Mouse (Mus musculus) heart, postnatal 14 days (tissue): Measurements from ENCODE around the gene Fto. TPM values are rescaled to one million over a fixed set of nuclear protein-coding genes. Genes with fewer than 3 reads are reported as not detected.

Experiments used
- DNase-seq, 2 experiments: peaks; one replicate each; pipeline ENCODE4 v3.0.0; 2021 to 2022
- intact Hi-C: fragments of 180-260 bp; cut with DNase I; formaldehyde crosslinking; loops from one replicate; pipeline ENCODE4 v1.15.1; 2025
- total RNA-seq, 2 experiments: library from RNA; stranded (reverse); gene quantifications; 2 replicates each; pipeline ENCODE4 v1.2.3; 2021

Gene Fto
- total RNA-seq, 2 experiments from 2014 or later, result 68.6 to 70.4 TPM

DNA sequence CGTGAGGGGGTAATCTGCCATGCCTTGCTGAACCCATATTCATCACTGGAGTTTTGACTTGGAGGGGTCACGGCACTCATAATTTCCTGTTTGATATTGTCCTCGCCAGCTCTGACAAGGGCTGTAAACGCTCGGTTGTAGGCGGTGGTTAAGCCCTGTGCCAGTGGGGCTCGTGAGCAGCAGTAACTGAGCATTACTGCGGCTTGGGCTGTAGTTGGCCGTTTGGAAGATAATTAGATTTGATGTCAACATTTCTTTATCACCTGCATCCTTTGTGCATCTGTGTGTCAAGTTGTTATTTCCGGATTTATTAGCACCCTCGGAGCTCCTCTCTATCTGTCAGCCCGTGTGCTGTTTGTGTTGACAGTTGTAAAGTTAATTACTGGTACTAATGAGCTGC is 309.4 kb downstream of the Fto start:
- intact Hi-C loops, result no loop called here
- DNase-seq, result no peak

DNA sequence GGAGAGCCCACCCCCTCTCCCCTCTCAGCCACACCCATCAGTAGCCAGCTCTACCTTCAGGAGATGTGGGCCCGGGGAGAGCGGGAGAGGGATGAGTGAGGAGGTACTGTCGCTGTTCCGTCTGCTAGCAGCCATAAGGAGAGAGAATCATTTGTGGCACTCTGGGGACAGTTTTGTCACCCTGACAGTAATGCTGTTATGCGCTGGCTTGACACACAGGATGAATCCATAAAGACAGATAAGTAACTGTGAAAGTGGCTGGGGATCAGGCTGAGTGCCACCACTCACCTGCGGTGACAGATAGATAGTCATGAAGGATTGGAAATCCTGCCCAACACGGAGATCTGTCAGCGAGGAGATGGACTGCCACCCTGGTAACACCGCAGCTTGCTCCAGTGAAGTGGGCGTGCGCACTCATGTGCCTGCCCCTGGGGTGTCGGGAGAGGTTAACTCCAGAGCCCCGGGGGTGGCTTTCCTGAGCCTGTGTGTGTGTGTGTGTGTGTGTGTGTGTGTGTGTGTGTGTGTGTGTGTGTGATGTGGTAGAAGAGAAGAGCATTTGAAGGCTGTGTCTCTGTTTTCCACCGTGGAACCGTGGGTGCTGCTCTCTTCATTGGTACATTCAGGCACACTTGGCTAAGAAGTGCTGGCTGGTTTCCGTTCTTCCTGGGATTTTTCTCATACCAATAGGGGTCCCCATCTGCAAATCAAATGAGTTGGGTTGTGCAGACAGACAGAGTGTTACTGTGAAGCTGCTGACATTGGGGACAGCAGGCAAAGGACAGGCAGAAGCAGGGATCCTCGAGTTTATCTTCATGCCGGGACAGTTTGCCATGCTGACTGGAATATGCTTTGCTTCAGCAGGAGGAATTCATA is 312.6 kb downstream of the Fto start:
- no peak for DNase-seq
- intact Hi-C loops, result loop anchor here (5.0 kb wide), 1 partner anchor 74 kb away; no protein-coding TSS in a partner anchor

DNA sequence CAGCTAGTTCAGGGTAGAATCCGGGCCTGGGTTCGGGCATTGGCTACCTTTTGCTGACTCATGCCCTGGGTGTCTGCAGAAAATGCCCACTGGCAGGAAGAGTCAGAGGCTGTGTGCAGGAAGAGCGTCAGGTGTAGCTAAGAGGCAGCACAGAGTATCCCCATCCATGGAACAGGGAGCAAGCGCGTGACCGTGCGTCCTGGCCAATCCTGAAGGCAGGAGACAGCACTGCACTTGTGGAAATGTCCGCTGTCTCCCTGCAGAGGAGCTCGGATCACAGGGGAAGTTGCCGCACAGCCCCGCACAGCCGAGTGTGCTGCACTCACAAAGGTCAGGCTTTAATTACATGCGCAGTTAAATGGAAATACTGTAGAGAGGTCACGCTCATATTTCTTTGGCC is 316.3 kb downstream of the Fto start:
- peak; percentile 42 to 53 for DNase-seq
- intact Hi-C loops, result loop anchor here (5.0 kb wide), 1 partner anchor 77 kb away; no protein-coding TSS in a partner anchor

DNA sequence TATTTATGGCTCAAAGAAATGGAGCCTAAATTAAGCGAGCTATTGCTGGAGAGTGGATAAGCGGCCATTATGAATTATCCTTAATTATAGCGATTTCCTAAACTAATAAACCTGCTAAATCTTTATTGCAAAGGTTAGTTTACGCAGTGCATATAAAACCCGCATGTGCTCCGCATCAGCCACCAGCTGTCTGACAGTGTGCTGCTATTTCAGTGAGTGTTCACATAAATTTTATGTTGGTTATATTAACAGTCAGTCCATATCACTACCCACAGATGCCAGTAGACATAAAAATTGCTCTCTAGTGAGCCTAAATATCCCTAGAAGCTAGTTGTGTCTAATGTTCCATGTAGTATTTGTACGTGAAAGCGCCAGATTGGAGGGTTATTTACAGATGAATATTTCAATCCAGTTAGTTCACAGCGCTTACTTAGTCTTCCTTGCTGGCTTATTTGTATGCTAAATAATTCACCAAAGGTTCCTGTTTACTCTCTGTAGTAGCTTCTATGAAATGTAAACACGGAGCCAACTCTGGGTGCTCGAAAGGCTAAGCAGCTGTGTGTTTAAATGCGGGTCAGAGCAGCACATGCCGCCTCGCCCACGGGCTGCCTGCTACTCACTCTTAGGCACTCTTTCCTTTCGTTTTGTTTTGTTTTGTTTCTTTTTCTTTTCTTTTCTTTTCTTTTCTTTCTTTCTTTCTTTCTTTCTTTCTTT is 317.2 kb downstream of the Fto start:
- intact Hi-C loops, result no loop called here
- no peak for DNase-seq

DNA sequence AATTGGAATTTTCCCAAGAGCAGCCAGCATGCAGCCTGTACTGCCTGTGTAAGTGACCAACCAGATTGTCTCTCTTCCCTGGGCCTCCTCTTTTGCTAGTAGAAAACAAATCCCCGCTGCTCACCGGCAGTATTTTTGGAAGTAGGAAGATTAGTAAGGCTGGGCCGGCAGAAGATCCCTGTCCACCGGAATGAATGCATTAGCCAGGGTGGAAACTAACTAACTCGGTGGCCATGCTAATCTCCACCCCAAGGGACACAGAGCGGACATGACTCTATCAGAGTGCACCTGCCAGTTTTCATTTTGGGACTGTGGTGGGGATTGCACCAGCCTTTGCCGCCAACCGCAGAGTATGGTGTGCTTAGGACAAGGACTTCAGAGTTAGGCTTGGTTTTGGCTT is 319.1 kb downstream of the Fto start:
- no peak for DNase-seq
- intact Hi-C loops, result no loop called here

DNA sequence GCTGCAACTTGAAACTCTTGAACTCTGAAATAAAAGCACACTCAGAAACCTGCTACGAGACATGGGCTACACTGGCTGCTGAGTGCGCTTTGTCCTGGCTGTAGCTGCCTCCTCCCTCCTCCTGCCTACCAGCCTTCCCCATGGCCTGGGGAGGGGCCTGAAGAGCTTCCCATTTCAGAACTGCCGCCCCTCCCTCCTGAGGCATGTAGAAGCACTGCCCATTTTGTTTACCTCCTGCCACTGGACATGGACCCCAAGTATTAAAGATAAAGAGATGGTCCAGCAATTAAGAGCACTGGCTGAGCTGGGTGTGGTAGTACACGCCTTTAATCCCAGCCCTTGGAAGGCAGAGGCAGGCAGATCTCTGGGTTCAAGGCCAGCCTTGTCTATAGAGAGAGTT is 322.1 kb downstream of the Fto start:
- intact Hi-C loops, result no loop called here
- DNase-seq, result no peak

DNA sequence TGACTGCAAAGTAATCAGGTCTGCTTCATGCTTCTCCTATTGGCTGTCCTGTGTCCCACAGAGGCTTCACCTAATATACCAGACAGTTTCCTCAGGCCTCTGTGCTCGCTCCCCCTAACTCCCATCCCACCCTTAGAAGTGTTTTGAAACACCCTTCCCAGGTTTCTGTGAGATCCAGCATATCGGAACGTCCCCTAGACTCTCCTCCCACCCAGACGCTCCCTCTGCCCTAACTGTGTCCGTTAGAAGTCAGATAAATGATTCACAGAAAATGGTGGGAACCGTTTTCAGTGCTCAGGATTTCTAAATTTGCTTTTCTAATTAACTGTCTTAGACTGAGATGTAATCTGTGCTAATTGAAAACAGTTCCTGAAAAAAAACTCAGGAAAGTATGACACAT is 323.6 kb downstream of the Fto start:
- DNase-seq, result no peak
- intact Hi-C loops, result no loop called here

DNA sequence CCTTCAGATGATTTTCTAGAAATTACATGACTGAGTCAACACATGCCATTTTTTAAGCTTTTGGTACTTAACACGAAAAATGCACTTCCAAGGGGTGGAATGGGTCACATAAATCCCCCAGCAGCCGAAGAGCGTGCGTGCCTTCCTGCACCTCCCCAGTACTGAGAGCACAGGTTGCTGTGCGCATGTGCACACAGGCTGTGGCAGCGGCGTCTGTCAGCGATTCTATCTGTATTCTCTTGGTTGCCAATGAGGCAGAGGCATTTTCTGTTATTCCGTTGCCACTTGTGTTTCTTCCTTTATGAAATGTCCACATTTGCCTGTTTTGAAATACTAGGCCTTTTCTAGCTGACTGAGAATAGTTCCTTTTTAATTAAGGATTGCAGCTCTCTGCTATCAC is 324.4 kb downstream of the Fto start:
- DNase-seq, result no peak
- intact Hi-C loops, result no loop called here

DNA sequence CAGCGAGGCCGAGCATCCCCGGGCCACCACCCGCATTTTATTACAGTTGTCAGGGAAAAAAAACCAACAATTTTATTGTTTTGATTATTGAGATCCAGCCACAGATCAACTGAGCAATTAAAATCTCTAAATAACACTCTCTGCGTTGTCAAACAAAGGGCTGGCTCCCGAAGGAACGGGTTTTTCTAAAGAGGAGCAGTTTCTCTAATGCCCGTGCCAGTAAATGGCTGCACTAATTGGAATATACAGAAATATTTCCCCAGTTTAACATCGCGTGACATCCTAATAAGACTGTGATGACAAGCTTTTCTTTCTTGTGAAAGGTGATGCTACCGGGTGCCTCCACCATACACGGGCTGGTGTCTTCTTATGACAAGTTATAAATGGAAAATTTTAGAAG is 324.9 kb downstream of the Fto start:
- intact Hi-C loops, result no loop called here
- no peak for DNase-seq

DNA sequence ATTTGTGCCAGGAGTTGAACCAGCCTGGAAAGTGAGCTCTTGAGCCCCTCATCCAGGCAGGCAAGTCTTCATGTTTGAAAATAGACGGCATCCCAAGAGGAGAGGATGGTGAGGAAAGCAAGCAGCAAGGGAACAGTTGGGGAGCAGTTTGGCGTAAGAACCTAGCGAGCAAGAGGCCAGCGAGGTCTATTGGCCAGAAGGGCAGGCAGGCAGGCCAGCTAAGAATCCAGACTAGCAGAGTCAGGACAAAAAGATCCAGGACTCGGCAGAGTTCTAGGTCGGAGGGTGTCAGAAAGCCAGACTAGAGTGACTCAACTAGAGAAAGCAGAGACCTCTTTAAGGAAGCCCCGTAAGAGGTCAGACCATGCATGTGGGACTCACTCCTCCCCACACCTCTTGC is 327.1 kb downstream of the Fto start:
- peak; percentile 29 to 41 for DNase-seq
- intact Hi-C loops, result no loop called here

DNA sequence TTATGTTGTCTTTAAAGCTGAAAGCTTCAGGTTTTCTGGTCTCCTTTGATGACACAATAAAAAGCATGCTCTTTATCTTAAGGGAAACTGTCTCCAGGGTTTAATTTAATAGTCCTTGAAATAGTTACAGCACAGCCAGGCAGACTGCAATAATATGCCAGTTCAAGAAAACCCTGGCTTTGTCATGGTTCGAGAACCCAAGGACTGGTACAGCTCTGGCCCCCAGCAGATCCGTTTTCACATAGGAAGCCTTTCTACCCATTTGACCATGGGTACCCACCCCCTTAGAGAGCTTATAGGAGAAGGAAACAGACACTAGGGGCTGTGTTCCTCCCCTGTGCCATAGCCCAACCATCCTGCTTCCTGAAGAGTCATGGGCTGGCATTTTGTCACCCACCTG is 332.2 kb downstream of the Fto start:
- DNase-seq, result no peak
- intact Hi-C loops, result no loop called here

DNA sequence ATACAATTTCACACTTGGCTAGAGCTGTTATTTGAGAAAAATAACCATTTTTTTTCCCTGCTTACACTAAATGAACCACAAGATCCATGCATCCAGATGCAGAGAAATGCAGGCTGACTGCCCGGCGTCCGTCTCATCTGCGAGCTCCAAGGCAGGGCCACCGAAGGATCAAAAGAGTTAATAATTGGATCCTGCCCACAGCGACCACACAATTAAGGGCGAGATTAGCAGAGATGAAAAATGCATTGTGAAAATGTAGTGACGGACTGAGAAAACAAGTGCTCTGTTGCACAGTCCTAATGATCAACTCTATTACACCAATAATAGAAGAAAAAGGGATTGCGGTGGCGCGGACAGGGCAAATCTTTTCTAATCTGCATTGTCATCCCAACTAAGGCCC is 334.6 kb downstream of the Fto start:
- intact Hi-C loops, result no loop called here
- DNase-seq, result no peak

DNA sequence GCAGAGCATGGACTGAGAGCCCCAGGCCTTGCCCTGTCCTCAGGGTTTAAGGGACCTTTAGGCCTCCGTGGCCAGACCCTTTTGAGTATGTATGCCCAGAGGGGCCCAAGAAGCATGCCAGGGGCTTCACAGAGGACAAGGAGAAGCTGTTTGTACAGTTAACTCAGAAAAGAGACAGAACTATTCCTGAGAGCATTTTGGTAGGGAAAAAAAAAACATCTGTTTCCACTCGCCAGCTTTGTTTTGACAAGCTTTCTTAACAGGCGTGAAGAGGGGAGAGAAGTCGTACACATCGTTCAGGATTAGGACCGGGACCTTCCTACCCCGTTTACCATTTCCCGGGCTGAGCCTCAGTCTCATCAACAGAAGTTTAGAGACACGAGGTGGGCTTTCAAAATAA is 335.5 kb downstream of the Fto start:
- intact Hi-C loops, result no loop called here
- DNase-seq, result no peak

DNA sequence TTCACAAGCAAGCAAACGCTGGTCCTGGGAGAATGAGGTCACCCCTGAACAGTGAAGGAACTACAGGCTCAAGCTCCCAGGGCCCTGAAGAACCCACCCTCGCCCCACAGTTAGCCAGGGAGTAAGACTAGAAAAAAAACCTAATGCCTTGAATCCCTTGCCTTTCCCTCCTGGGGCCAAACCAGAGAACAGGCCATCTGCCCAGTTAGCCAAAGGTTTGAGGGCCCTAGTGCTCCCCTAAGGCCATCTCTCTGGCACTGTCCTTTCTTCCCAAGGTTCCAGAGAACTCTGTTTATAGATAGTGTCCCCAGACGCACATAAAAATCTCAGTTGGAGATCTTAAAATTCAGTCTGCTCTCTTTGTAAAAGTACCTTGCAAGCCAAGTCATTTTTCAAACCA is 340.2 kb downstream of the Fto start:
- DNase-seq, result no peak
- intact Hi-C loops, result no loop called here

DNA sequence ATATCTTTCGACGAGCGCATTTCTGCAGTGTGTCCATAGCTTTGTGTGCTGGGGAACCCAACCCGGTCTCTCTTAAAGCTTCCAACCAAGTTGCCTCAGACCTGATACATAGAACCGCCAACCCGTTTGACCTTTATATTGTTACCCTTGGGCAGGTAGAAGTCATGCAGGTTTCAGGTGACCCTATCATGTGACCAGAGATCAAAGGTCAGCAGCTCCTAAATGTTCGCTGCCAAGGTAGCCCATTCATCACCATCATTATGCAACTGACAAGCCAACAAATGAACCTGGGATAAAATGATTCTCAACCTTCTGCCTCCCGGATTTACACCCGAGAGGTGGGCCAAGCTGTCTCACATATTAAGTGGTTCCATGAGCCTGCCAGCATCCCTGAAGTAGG is 344.1 kb downstream of the Fto start:
- intact Hi-C loops, result no loop called here
- no peak for DNase-seq

DNA sequence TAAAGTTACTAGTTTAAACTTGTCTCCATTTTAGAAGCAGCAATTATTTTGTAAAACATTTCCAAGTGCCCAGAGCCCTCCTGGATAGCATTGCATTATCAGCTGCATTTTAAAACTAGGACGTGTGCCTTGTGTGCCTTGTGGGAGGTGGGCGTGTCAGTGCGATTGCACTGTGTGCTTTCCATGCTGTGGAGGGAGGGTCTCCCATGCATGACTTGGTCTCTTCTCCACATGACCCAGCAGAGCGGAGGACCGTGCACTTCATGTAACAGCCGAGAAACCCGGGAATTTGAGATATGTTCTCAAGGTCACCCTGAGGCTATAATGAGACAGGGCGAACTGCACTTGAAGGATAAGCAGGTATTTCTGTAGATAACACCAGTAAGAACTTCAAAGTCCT is 347.6 kb downstream of the Fto start:
- intact Hi-C loops, result no loop called here

DNA sequence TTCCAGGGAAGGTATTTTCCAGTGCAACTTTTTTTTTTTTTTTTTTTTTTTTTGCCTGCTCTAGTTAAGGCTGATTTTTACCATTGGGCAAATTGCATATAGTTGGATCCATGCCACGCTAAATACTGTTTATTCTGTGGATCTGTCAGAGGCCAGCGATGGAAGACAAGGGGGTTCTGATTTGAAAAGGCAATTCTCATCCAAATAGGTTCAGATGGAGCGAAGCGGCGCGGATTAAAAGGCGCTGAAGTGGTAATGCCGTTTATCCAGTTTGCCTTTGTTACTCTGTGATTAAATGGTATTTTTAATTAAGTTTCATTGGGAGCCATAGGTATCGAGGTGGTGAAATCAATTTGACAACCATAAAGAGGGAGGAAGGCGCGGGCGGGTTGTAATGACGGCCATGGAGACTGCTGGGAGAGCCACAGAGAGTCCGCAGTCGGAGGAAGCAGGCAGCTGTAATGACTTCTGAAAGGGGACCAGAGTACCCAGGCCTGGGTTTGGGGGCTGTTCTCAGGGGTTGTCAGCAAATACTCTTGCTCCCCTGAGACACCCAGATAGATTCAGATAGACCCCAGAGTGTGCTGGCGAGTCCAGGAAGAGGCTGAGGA is 356.2 kb downstream of the Fto start:
- DNase-seq, result no peak
- intact Hi-C loops, result no loop called here

More for the DNA sequence above, 347.6 kb downstream of the Fto start:
- no peak for DNase-seq

DNA sequence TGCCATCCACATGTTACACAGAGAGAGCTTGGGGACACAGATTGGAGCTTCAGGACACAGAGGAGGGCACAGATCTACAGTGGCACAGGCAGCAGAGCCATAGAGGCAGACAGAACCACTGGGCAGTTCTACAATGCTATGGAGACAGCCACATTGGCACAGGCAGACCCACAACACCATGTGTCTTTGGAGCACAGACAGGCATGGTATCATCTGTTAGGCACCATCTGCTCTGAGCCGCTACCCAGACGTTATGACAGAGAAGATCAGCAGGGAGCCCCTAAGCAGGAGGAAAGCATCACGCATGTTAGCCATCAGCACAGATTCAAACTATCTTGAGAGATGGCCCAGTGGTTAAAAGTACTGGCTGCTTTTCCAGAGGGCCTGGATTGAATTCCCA is 363.6 kb downstream of the Fto start:
- intact Hi-C loops, result no loop called here
- no peak for DNase-seq

DNA sequence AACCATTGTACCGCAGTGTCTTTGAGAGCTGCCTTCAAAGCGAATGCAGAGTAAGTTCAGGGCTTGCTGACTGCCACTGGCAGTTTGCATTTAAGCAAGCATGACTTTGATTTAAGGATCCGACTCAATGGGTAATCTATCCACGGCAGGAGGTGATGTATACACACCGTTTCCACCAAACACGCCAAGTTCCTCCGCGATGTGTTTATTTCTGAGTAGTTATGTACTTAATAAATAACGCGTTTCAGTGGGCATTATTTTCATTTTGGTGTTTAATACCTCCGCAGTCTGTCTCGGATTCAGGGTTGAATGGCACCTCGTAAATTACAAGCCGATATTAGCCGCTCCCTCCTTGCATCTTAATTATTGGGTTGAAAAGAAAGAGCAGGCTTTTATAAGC is 366.1 kb downstream of the Fto start:
- intact Hi-C loops, result no loop called here
- DNase-seq, result no peak

DNA sequence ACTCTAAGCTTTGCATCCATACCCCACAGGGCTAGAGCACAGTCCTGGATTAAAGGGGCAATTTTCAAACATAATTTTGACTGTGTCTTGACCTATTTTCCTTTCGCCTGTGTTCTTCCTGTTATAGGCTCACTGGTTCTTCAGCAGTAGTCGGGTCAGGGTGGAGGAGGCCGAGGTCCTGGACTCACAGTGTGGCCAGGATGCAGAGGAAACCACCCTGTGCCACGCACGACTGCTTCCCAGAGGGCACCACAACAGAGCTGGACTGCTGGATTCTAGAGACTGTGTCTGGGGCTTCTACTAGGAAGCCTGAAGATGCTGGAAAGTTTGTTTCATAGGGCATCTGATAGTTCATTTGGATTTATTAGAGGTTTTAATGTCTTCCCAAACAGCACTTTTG is 366.8 kb downstream of the Fto start:
- intact Hi-C loops, result no loop called here
- no peak for DNase-seq

DNA sequence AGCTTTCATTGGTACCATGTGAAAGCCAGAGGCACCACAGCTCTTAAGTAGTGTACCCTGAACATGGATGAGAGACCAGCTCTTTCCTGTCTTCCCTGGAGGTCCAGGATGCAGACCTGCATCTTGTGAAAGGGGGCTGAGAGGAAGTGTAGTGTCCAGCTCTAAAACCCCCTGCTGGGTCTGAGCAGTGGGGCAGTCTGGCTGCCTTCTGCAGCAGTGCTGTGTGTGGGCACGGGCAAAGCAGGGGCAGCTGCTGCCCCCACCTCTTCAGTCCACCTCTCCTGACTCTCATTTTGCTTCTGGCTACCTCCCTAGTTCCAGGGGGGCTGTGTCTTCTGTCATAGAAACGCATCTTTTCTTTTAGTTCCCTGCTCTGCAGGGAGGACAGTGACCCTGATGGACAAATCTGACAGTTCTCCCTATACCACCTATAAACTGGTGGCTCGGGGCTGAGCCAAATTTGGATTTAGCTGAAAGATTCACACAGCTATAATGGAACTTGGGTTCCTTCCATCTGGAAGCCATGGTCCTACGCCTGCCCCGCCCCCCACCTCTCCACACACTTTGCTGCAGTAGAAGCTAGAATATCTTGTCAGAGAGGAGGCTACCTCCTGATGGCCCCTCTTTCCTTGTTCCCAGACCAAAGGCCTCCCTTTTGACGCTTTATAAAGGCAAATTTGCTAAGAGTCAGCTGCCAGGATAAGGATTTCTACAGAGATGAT is 371.4 kb downstream of the Fto start:
- DNase-seq, result no peak
- intact Hi-C loops, result no loop called here
